Mouse (Mus musculus): ENCODE measurements around the gene Rab3b. TPM values are rescaled to one million over a fixed set of nuclear protein-coding genes. Genes with fewer than 3 reads are reported as not detected.

Rab3b gene
- polyA plus RNA-seq, 1 experiment from 2014 or later: 4.3 TPM

DNA sequence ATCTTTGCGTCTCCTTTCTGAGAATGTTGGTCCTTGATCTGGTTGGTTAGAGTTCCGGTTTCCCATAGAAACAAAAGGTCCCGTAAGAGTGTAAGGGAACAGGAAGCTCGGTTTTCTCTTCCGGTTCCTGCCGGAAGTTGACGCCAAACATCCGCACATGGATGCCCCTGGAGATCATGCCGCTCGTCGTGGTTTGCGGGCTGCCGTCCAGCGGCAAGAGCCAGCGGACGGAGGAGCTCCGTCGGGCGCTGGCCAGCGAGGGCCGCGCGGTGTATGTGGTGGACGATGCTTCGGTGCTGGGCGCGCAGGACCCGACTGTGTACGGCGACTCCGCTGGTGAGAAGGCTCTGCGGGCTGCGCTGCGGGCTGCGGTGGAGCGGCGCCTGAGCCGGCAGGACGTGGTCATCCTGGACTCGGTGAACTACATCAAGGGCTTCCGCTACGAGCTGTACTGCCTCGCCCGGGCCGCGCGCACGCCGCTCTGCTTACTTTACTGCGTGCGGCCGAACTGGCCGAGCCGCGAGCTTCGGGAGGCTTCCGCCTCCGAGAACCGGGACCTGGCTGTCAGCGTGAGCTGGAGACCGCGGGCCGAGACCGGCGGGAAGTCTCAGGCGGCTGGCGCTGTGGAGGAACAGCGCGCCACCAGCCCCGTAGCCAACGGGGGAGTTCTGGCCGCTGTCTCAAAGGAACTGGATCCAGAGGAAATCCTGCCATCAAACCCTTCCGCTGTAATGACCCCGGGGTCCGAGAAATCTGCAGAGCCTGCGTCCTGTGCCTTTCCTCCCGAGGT lies 31.0 kb upstream of the Rab3b start, which contains the start of gene Kti12:
Kti12 (plus strand) TSS at position 71 of the 790 bp plus-strand sequence.
- peaks cover 14% of the 10 kb centered on the region for H3K4me1 ChIP-seq (ENCODE audit: insufficient read depth)
- H3K27ac ChIP-seq (ENCODE audit: low read depth): peak within 1 kb of the TSS; percentile 93
- peak; percentile 82 for DNase-seq
- peak within 1 kb of the TSS; percentile 93 for H3K4me2 ChIP-seq (ENCODE audit: low read depth, low read length)
- H3K4me3 ChIP-seq (ENCODE audit: low read depth, low read length): peak within 1 kb of the TSS; percentile 85
- no peaks in the 10 kb centered on the region for H3K36me3 ChIP-seq (replicated peaks; ENCODE audit: insufficient read depth, low read length)
- TF ChIP-seq CTCF (IDR thresholded peaks at IDR 0.05; ENCODE audit: low read depth) (no peak), EP300 (IDR thresholded peaks at IDR 0.05; ENCODE audit: low read depth) (no peak; the same call in 1 of the 2 replicates)
- H3K9me3 ChIP-seq (ENCODE audit: low read length): no peaks in the 10 kb centered on the region
- ATAC-seq: peak; percentile 86
- H3K9ac ChIP-seq (replicated peaks): peak within 1 kb of the TSS; percentile 74
- H3K27me3 ChIP-seq (ENCODE audit: insufficient read depth, low read length): no peaks in the 10 kb centered on the region
- WGBS (ENCODE audit: insufficient replicate concordance): under 1% methylated on average over 65 of the region's 77 CpGs

DNA sequence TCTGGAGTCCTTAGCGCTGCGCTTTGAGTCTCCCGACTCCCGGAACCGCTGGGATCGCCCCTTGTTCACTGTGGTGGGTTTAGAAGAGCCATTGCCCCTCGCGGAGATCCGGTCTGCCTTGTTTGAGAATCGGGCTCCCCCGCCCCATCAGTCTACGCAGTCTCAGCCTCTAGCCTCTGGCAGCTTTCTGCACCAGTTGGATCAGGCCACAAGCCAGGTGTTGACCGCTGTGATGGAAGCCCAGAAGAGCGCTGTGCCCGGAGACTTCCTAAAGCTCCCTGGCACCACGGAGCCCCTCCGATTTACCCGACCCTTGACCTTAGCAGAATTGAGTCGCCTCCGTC lies 30.4 kb upstream of the Rab3b start, which contains the start of gene A730015C16Rik:
A730015C16Rik (minus strand) TSS at position 115 of the 344 bp plus-strand sequence.
- ATAC-seq (peak; percentile 32), DNase-seq (no peak)
- H3K27ac ChIP-seq (ENCODE audit: low read depth): peak within 1 kb of the TSS; percentile 93
- no peaks in the 10 kb centered on the region for H3K36me3 ChIP-seq (replicated peaks; ENCODE audit: insufficient read depth, low read length)
- peaks cover 11% of the 10 kb centered on the region for H3K4me1 ChIP-seq (ENCODE audit: insufficient read depth)
- 4% methylated on average over 20 of the region's 20 CpGs for WGBS (ENCODE audit: insufficient replicate concordance)
- TF ChIP-seq CTCF (IDR thresholded peaks at IDR 0.05; ENCODE audit: low read depth): no peak
- no peak for TF ChIP-seq EP300 (IDR thresholded peaks at IDR 0.05; ENCODE audit: low read depth)
- H3K9ac ChIP-seq (replicated peaks): peak within 1 kb of the TSS; percentile 74
- no peaks in the 10 kb centered on the region for H3K27me3 ChIP-seq (ENCODE audit: insufficient read depth, low read length)
- H3K4me2 ChIP-seq (ENCODE audit: low read depth, low read length): peak within 1 kb of the TSS; percentile 93
- H3K9me3 ChIP-seq (ENCODE audit: low read length): no peaks in the 10 kb centered on the region
- peak within 1 kb of the TSS; percentile 85 for H3K4me3 ChIP-seq (ENCODE audit: low read depth, low read length)

DNA sequence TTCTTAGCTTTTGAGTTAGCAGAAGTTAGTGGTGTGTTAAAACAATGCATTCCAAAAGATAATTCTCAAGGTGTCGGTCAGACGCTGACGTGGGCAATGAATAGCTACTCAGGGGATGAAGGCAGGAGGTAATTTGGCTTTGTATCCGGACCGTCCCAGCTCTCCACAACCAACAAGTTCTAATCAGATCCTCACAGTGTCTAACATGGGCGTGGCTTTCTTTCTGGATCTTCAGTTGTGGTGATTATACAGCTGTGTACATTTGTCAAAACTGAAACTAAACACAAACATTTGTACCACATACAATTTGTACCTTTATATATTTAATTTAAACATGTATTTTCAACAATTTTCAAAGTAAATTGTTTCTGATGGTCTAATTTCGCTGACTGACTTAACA lies 12.1 kb upstream of the Rab3b start:
- no peaks in the 10 kb centered on the region for H3K4me1 ChIP-seq (ENCODE audit: insufficient read depth)
- H3K27ac ChIP-seq (ENCODE audit: low read depth): no peak overlapping the region
- ATAC-seq (peak; percentile 90), DNase-seq (no peak)
- peaks cover 9% of the 10 kb centered on the region for H3K36me3 ChIP-seq (replicated peaks; ENCODE audit: insufficient read depth, low read length)
- 55% methylated on average over 7 of the region's 7 CpGs for WGBS (ENCODE audit: insufficient replicate concordance)
- H3K27me3 ChIP-seq (ENCODE audit: insufficient read depth, low read length): no peaks in the 10 kb centered on the region
- no peaks in the 10 kb centered on the region for H3K9me3 ChIP-seq (ENCODE audit: low read length)
- peak overlapping the region; percentile 41 for H3K4me2 ChIP-seq (ENCODE audit: low read depth, low read length)
- TF ChIP-seq EP300 (IDR thresholded peaks at IDR 0.05; ENCODE audit: low read depth) (peak; percentile 63; the same call in 1 of the 2 replicates), CTCF (IDR thresholded peaks at IDR 0.05; ENCODE audit: low read depth) (no peak)
- no peak overlapping the region for H3K4me3 ChIP-seq (ENCODE audit: low read depth, low read length)
- H3K9ac ChIP-seq (replicated peaks): no peak overlapping the region

DNA sequence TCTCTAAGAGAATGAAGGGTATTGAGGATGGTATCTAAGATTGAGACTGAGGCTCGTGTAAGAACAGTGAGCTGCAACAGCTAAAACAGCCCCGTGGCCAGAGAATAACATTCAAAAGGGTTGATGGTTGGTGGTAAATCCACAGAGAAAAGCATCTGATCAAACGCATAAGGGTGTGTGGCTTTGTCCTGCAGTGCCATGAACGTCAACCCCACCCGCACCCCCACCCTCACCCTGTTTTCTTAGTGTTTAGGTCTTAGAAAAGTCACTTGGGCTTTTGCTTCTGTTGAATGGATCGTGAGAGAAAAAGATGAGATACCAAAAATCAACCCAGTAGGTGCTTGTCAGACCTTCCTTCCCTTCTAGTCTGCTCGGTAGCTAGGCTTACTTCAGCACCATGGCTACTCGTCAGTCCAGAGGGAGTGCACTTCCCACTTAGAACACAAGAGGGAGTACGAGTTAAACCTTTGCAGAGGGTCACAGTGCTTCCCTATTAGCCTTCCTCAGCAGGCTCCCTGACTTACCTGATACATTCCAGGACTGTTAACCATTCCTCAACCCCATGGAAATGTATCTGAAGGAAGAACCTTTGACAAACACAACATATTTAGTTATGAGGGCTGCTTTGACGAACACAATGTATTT lies 9.0 kb upstream of the Rab3b start:
- no peak overlapping the region for H3K9ac ChIP-seq (replicated peaks)
- 32% methylated on average over 10 of the region's 10 CpGs for WGBS (ENCODE audit: insufficient replicate concordance)
- H3K9me3 ChIP-seq (ENCODE audit: low read length): no peaks in the 10 kb centered on the region
- H3K4me1 ChIP-seq (ENCODE audit: insufficient read depth): no peaks in the 10 kb centered on the region
- H3K36me3 ChIP-seq (replicated peaks; ENCODE audit: insufficient read depth, low read length): no peaks in the 10 kb centered on the region
- H3K27me3 ChIP-seq (ENCODE audit: insufficient read depth, low read length): no peaks in the 10 kb centered on the region
- H3K4me3 ChIP-seq (ENCODE audit: low read depth, low read length): no peak overlapping the region
- ATAC-seq (peak; percentile 71), DNase-seq (peak; percentile 86)
- H3K4me2 ChIP-seq (ENCODE audit: low read depth, low read length): no peak overlapping the region
- TF ChIP-seq EP300 (IDR thresholded peaks at IDR 0.05; ENCODE audit: low read depth) (no peak), CTCF (IDR thresholded peaks at IDR 0.05; ENCODE audit: low read depth) (peak; percentile 98)
- H3K27ac ChIP-seq (ENCODE audit: low read depth): no peak overlapping the region

DNA sequence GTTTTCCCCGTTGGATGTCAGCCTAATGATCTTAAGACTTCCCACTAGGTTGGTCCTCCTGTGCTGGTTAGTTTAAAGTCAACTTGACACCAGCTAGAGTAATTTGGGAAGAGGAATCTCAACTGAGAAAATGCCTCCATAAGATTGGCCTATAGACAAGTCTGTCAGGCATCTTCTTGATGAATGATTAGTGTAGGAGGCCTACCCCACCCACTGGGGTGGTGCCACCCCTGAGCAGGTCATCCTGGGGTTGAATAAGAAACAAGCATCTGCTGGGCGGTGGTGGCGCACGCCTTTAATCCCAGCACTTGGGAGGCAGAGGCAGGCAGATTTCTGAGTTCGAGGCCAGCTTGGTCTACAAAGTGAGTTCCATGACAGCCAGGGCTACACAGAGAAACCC lies 5.1 kb upstream of the Rab3b start:
- Histone ChIP-seq H3K4me3 (ENCODE audit: low read depth, low read length) (no peak overlapping the region), H3K4me2 (ENCODE audit: low read depth, low read length) (no peak overlapping the region), H3K27ac (ENCODE audit: low read depth) (no peak overlapping the region), H3K9ac (replicated peaks) (no peak overlapping the region), H3K4me1 (ENCODE audit: insufficient read depth) (peaks cover 3% of the 10 kb centered on the region), H3K27me3 (ENCODE audit: insufficient read depth, low read length) (0 out of 2 replicates have a peak, but pooled peaks cover 3% of the 10 kb centered on the region), H3K36me3 (replicated peaks; ENCODE audit: insufficient read depth, low read length) (no peaks in the 10 kb centered on the region), H3K9me3 (ENCODE audit: low read length) (no peaks in the 10 kb centered on the region)
- no peak for TF ChIP-seq CTCF (IDR thresholded peaks at IDR 0.05; ENCODE audit: low read depth)
- no peak for TF ChIP-seq EP300 (IDR thresholded peaks at IDR 0.05; ENCODE audit: low read depth)
- ATAC-seq (no peak), DNase-seq (no peak)
- WGBS (ENCODE audit: insufficient replicate concordance): 82% methylated on average over 5 of the region's 5 CpGs

DNA sequence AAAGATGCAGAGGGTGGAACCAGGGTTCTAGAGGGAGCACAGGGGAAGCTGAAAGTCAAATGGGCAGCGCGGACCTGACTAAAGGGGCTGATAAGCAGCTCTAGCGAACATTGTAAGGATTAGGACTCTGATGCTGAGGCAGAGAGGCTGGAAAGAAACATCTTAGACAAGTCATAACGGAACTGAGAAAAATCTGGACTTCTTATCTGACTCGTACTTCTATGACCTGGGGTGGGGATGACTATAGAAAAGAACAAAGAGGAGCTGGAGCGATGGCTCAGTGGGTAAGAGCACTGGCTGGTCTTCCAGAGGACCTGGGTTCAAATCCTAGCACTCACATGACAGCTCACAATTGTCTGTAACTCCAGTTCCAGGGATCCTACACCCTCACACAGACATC lies 962 bp upstream of the Rab3b start:
- 72% methylated on average over 6 of the region's 6 CpGs for WGBS (ENCODE audit: insufficient replicate concordance)

More for the DNA sequence above, 962 bp upstream of the Rab3b start:
- Histone ChIP-seq H3K9me3 (ENCODE audit: low read length) (no peaks in the 10 kb centered on the region), H3K27me3 (ENCODE audit: insufficient read depth, low read length) (peaks cover 11% of the 10 kb centered on the region; the same call in 1 of the 2 replicates), H3K4me2 (ENCODE audit: low read depth, low read length) (no peak overlapping the region), H3K4me1 (ENCODE audit: insufficient read depth) (peaks cover 12% of the 10 kb centered on the region), H3K9ac (replicated peaks) (no peak overlapping the region), H3K4me3 (ENCODE audit: low read depth, low read length) (no peak overlapping the region), H3K36me3 (replicated peaks; ENCODE audit: insufficient read depth, low read length) (no peaks in the 10 kb centered on the region), H3K27ac (ENCODE audit: low read depth) (no peak overlapping the region)
- ATAC-seq (no peak), DNase-seq (no peak)
- TF ChIP-seq CTCF (IDR thresholded peaks at IDR 0.05; ENCODE audit: low read depth): no peak
- no peak for TF ChIP-seq EP300 (IDR thresholded peaks at IDR 0.05; ENCODE audit: low read depth)
